Mouse (Mus musculus): ENCODE measurements around the gene Ccdc57. TPM values are rescaled to one million over a fixed set of nuclear protein-coding genes. Genes with fewer than 3 reads are reported as not detected.

Ccdc57 gene
- polyA plus RNA-seq, 1 experiment: 34.6 TPM

GRCm38 (mm10) chr11:120959564-120959963 is 26.9 kb upstream of the Ccdc57 start:
- Histone ChIP-seq H3K4me1 (ENCODE audit: control insufficient read depth, insufficient read depth, low read length) (no peaks in the 10 kb centered on the region), H3K36me3 (ENCODE audit: control insufficient read depth, insufficient read depth, low read length) (peaks cover 3% of the 10 kb centered on the region), H3K27me3 (ENCODE audit: control insufficient read depth, insufficient read depth, low read length) (no peaks in the 10 kb centered on the region), H3K4me3 (ENCODE audit: control insufficient read depth, low read depth, low read length) (no peak overlapping the region), H3K27ac (ENCODE audit: control insufficient read depth, insufficient read depth, low read depth, low read length) (no peak overlapping the region)
- TF ChIP-seq POLR2A (IDR thresholded peaks at IDR 0.05; ENCODE audit: control insufficient read depth, low read depth, low read length) (no peak), CTCF (IDR thresholded peaks at IDR 0.05; ENCODE audit: control insufficient read depth, insufficient read depth, insufficient replicate concordance, low read depth, low read length) (no peak)

GRCm38 (mm10) chr11:120959066-120959465 is 26.4 kb upstream of the Ccdc57 start:
- Histone ChIP-seq H3K27ac (ENCODE audit: control insufficient read depth, insufficient read depth, low read depth, low read length) (no peak overlapping the region), H3K36me3 (ENCODE audit: control insufficient read depth, insufficient read depth, low read length) (peaks cover 3% of the 10 kb centered on the region), H3K27me3 (ENCODE audit: control insufficient read depth, insufficient read depth, low read length) (no peaks in the 10 kb centered on the region), H3K4me3 (ENCODE audit: control insufficient read depth, low read depth, low read length) (no peak overlapping the region), H3K4me1 (ENCODE audit: control insufficient read depth, insufficient read depth, low read length) (no peaks in the 10 kb centered on the region)
- TF ChIP-seq CTCF (IDR thresholded peaks at IDR 0.05; ENCODE audit: control insufficient read depth, insufficient read depth, insufficient replicate concordance, low read depth, low read length): no peak
- TF ChIP-seq POLR2A (IDR thresholded peaks at IDR 0.05; ENCODE audit: control insufficient read depth, low read depth, low read length): no peak

DNA sequence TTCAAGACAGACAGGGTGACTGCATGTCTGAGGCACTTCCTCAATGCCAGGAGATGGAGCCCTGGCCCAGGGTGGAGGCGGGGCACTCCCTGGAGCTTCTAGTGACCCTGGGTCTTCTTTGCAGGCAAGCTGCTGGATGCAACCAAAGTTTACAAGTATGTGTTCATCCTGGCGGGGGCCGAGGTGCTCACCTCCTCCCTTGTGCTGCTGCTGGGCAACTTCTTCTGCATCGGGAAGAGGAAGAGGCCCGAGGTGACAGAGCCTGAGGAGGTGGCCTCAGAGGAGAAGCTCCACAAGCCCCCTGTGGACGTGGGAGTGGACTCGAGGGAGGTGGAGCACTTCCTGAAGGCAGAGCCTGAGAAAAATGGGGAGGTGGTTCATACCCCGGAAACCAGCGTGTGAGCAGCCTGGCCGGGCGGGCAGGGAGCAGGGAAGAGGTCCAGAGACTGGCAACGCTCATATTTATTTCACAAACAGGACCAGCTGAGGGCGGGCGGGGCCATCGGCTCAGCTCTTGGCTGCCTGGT is 25.1 kb upstream of the Ccdc57 start:
- H3K27me3 ChIP-seq (ENCODE audit: control insufficient read depth, insufficient read depth, low read length): no peaks in the 10 kb centered on the region
- H3K4me3 ChIP-seq (ENCODE audit: control insufficient read depth, low read depth, low read length): no peak overlapping the region
- no peaks in the 10 kb centered on the region for H3K4me1 ChIP-seq (ENCODE audit: control insufficient read depth, insufficient read depth, low read length)
- no peak overlapping the region for H3K27ac ChIP-seq (ENCODE audit: control insufficient read depth, insufficient read depth, low read depth, low read length)
- peaks cover under 1% of the 10 kb centered on the region for H3K36me3 ChIP-seq (ENCODE audit: control insufficient read depth, insufficient read depth, low read length)
- no peak for TF ChIP-seq CTCF (IDR thresholded peaks at IDR 0.05; ENCODE audit: control insufficient read depth, insufficient read depth, insufficient replicate concordance, low read depth, low read length)
- TF ChIP-seq POLR2A (IDR thresholded peaks at IDR 0.05; ENCODE audit: control insufficient read depth, low read depth, low read length): no peak

DNA sequence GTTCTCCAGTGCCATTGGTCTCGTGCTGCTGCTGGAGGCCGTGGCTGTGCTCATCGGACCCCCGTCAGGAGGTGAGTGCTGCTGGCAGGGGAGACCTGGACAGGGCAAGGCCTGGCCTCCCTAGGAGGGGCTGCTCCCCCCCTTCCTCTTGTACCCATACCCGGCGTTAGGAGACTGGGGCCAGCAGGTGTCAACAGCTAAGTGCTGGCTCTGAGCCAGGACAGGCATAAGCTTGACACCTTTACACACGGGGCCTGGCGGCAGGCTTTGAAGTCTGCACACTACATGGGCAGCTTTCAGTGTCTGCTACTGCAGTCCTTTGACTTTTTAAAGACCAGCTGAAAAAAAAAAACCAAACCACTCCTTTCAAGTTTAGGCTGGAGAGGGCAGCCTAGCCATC is 24.4 kb upstream of the Ccdc57 start:
- Histone ChIP-seq H3K27me3 (ENCODE audit: control insufficient read depth, insufficient read depth, low read length) (no peaks in the 10 kb centered on the region), H3K27ac (ENCODE audit: control insufficient read depth, insufficient read depth, low read depth, low read length) (no peak overlapping the region), H3K36me3 (ENCODE audit: control insufficient read depth, insufficient read depth, low read length) (no peaks in the 10 kb centered on the region; the same call in 1 of the 2 replicates), H3K4me3 (ENCODE audit: control insufficient read depth, low read depth, low read length) (no peak overlapping the region), H3K4me1 (ENCODE audit: control insufficient read depth, insufficient read depth, low read length) (no peaks in the 10 kb centered on the region)
- TF ChIP-seq CTCF (IDR thresholded peaks at IDR 0.05; ENCODE audit: control insufficient read depth, insufficient read depth, insufficient replicate concordance, low read depth, low read length): no peak
- TF ChIP-seq POLR2A (IDR thresholded peaks at IDR 0.05; ENCODE audit: control insufficient read depth, low read depth, low read length): no peak

DNA sequence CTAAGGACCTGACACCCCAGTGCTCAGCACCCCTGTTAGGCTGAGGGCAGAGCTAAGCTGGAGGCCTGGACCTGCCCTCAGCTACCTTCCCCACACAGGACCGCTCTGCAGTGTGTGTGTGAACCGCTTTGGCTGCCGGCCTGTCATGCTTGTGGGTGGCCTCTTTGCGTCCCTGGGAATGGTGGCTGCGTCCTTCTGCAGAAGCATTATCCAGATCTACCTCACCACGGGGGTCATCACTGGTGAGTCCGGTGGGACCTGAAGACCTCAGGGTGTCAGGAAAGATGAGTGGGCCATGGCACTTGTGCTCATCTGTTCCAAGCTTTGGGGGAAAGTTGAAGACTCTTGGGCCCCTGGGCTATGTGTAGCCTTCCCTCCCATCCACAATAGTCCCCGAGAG is 23.0 kb upstream of the Ccdc57 start:
- Histone ChIP-seq H3K27me3 (ENCODE audit: control insufficient read depth, insufficient read depth, low read length) (no peaks in the 10 kb centered on the region), H3K4me1 (ENCODE audit: control insufficient read depth, insufficient read depth, low read length) (peaks cover 8% of the 10 kb centered on the region), H3K27ac (ENCODE audit: control insufficient read depth, insufficient read depth, low read depth, low read length) (no peak overlapping the region), H3K36me3 (ENCODE audit: control insufficient read depth, insufficient read depth, low read length) (no peaks in the 10 kb centered on the region; the same call in 1 of the 2 replicates), H3K4me3 (ENCODE audit: control insufficient read depth, low read depth, low read length) (no peak overlapping the region)
- TF ChIP-seq CTCF (IDR thresholded peaks at IDR 0.05; ENCODE audit: control insufficient read depth, insufficient read depth, insufficient replicate concordance, low read depth, low read length) (no peak), POLR2A (IDR thresholded peaks at IDR 0.05; ENCODE audit: control insufficient read depth, low read depth, low read length) (no peak)

DNA sequence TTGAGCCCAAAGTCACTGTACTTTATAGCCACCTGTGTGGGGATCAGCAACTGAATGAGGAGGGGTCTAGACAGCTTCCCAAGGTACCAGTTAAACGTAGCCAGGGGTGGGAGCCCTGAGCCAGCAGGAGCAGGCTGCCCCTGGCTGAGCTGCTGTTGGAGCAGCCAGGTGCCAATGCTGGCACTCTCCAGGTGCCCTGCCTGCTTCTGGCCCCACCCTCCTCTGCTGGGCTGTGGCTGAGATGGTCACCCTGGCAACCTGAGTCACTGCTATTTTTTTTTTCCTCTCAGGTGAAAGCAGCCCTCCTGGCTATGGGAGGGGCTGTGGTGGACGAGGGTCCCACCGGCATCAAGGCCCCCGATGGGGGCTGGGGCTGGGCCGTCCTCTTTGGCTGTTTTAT is 22.3 kb upstream of the Ccdc57 start:
- peaks cover 16% of the 10 kb centered on the region for H3K4me1 ChIP-seq (ENCODE audit: control insufficient read depth, insufficient read depth, low read length)
- no peak overlapping the region for H3K4me3 ChIP-seq (ENCODE audit: control insufficient read depth, low read depth, low read length)
- TF ChIP-seq CTCF (IDR thresholded peaks at IDR 0.05; ENCODE audit: control insufficient read depth, insufficient read depth, insufficient replicate concordance, low read depth, low read length): no peak
- TF ChIP-seq POLR2A (IDR thresholded peaks at IDR 0.05; ENCODE audit: control insufficient read depth, low read depth, low read length): no peak
- no peaks in the 10 kb centered on the region; the same call in 1 of the 2 replicates for H3K36me3 ChIP-seq (ENCODE audit: control insufficient read depth, insufficient read depth, low read length)
- no peak overlapping the region for H3K27ac ChIP-seq (ENCODE audit: control insufficient read depth, insufficient read depth, low read depth, low read length)
- H3K27me3 ChIP-seq (ENCODE audit: control insufficient read depth, insufficient read depth, low read length): no peaks in the 10 kb centered on the region

DNA sequence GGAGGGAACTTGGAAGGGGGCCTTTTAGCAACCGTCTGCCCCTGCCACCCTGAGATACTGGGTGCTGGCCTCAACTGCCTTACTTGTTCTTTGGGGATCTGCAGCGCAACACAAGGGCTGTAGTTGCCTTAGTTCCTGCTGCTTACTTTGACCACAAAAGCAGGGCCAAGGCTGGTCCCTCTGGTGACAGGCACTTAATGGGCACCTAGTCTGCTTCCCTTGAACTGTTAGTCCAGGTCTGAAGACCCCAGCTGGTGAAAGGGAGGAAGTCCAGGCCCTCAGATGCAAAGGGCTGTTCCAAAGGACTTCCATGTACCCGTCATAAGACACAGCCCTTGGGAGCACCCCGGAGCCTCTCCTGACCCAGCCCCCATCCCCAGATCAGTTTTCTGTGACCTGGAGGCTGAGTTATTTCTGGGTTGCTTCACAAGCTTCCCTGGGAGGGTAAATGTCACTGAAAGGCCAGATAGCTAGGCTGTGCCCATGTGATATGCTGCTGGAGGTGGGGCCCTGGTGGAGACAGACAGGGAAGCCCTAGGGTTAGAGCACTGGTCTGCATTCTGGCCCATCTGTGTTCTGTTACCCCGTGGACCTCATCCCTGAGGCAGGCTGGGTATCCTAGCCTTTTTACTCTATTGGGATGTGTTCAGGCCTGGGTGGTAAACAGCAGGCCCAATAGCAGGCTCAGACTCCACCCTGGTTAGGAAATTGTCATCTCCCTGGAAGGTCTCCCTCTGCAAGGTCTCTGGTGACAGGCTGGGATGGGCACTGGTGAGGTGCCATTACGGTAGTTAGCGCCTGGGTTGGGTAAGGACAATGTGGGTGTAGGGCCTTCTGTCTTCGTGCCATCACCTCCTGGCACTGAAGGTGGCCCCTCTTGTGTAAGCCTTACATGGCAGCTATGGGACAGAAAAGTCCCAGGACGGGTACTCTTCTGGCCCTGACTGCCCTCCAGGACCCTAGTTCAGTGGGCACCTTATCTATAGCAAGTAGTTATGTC is 19.4 kb upstream of the Ccdc57 start:
- Histone ChIP-seq H3K36me3 (ENCODE audit: control insufficient read depth, insufficient read depth, low read length) (no peaks in the 10 kb centered on the region), H3K27me3 (ENCODE audit: control insufficient read depth, insufficient read depth, low read length) (no peaks in the 10 kb centered on the region), H3K27ac (ENCODE audit: control insufficient read depth, insufficient read depth, low read depth, low read length) (no peak overlapping the region), H3K4me3 (ENCODE audit: control insufficient read depth, low read depth, low read length) (no peak overlapping the region), H3K4me1 (ENCODE audit: control insufficient read depth, insufficient read depth, low read length) (peaks cover 32% of the 10 kb centered on the region)
- TF ChIP-seq CTCF (IDR thresholded peaks at IDR 0.05; ENCODE audit: control insufficient read depth, insufficient read depth, insufficient replicate concordance, low read depth, low read length) (no peak), POLR2A (IDR thresholded peaks at IDR 0.05; ENCODE audit: control insufficient read depth, low read depth, low read length) (no peak)
